Mouse (Mus musculus) cerebellum, adult 11-12 months (tissue): ENCODE data around the gene Hc.

Experiments used
- DNase-seq: peaks from one replicate; pipeline ENCODE4 v3.0.0; 2022

Hc gene

GRCm38 (mm10) chr2:34948622-34949021, 112.6 kb downstream of the Hc start:
- DNase-seq, result no peak

GRCm38 (mm10) chr2:34946046-34946445, 115.2 kb downstream of the Hc start:
- DNase-seq, result no peak

GRCm38 (mm10) chr2:34945580-34945979, 115.7 kb downstream of the Hc start:
- DNase-seq, result no peak

GRCm38 (mm10) chr2:34944761-34945160, 116.5 kb downstream of the Hc start:
- DNase-seq, result no peak

- no peak for DNase-seq
Measured at GRCm38 (mm10) chr2:34943556-34944120, 117.6 kb downstream of the Hc start.

GRCm38 (mm10) chr2:34941061-34941675, 120.1 kb downstream of the Hc start:
- no peak for DNase-seq

- no peak for DNase-seq
Measured at GRCm38 (mm10) chr2:34940246-34940645, 121.0 kb downstream of the Hc start.

- DNase-seq, result no peak
Measured at GRCm38 (mm10) chr2:34938269-34939208, 122.7 kb downstream of the Hc start.

GRCm38 (mm10) chr2:34937460-34937859, 123.8 kb downstream of the Hc start:
- DNase-seq, result no peak
